ENCODE assay signal across 10 mouse cellular contexts in the genomic region with DNA sequence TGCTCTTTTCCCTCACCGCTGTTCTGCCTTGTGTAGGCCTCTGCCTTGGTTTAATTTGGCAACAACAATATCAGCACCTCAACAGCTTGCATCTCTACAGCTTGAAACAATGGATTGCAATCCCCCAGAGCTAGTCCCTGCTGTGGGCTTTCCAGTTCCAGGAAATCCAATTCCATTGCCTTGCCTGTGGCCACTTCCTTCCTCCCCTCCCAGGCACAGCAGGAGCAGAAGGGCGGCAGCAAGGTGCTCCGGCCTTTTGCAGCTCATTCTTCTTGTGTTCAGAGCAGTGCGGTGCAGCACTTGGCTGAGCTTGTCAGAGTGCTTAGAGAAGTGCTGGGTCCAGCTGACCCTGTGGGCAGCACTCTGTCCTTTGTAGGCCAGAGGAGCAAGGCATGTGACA.
A peak's percentile ranks its signal among the peaks of the same experiment; 100 is the strongest.
DNase-seq lines count a peak whose midpoint lies in the region; ATAC-seq lines count a peak whose summit lies in the region.
"Had no signal": no experiment of that assay in that cellular context is flagged by ENCODE, and none has a peak within 500 bp of the region (broad histone marks: within the 10 kb centered on the region; RNA-seq: fewer than 3 reads in every experiment).

No protein-coding gene starts in this region.

- no peaks in the 10 kb centered on the region for H3K9me3 ChIP-seq in kidney, embryonic 14.5 days (ENCODE audit: control insufficient read depth, low read length)
- no peaks in the 10 kb centered on the region for H3K9me3 ChIP-seq in hindbrain, embryonic 11.5 days (ENCODE audit: control insufficient read depth, low read length)
- H3K9me3 ChIP-seq: megakaryocyte, embryonic 14.5 days had no signal

- no peak overlapping the region for H3K27ac ChIP-seq in kidney, embryonic 14.5 days (ENCODE audit: low read depth, low read length)
- H3K27ac ChIP-seq in hindbrain, embryonic 11.5 days (ENCODE audit: low read depth, low read length), result no peak overlapping the region

- peak; percentile 26 for DNase-seq in kidney, adult 11 months
- DNase-seq in cerebellum, postnatal 25 days, result peak; percentile 63 to 65
- peak; percentile 39 to 47 for DNase-seq in heart, postnatal 14 days
- DNase-seq in lung, postnatal 14 days, result peak; percentile 40
- no peak for DNase-seq in B cell, adult 2 months
- DNase-seq in adrenal gland, adult 8-10 months, result no peak
- no peak for DNase-seq in hindbrain, embryonic 11.5 days (ENCODE audit: low spot score)
- DNase-seq: right cerebral cortex, postnatal 4 days had no signal

- H3K9ac ChIP-seq in kidney, embryonic 14.5 days (ENCODE audit: low read depth, low read length), result no peak overlapping the region
- H3K9ac ChIP-seq in hindbrain, embryonic 11.5 days (ENCODE audit: low read depth, low read length), result no peak overlapping the region

- no peaks in the 10 kb centered on the region for H3K4me1 ChIP-seq in kidney, embryonic 14.5 days (ENCODE audit: control insufficient read depth, insufficient read depth, low read length)
- H3K4me1 ChIP-seq in hindbrain, embryonic 11.5 days (replicated peaks; ENCODE audit: control insufficient read depth, insufficient read depth, low read length), result no peaks in the 10 kb centered on the region

- H3K4me2 ChIP-seq in kidney, embryonic 14.5 days (replicated peaks; ENCODE audit: low read depth, low read length), result no peak overlapping the region
- H3K4me2 ChIP-seq in hindbrain, embryonic 11.5 days (replicated peaks; ENCODE audit: low read depth, low read length), result no peak overlapping the region

- intact Hi-C loops in heart, postnatal 14 days (cut with DNase I), result no loop called here

- peaks cover 46% of the 10 kb centered on the region for H3K36me3 ChIP-seq in kidney, embryonic 14.5 days (ENCODE audit: control insufficient read depth, insufficient read depth, low read length)
- peaks cover under 1% of the 10 kb centered on the region; the same call in 1 of the 2 replicates for H3K36me3 ChIP-seq in hindbrain, embryonic 11.5 days (ENCODE audit: control insufficient read depth, insufficient read depth, low read length)

- H3K4me3 ChIP-seq in kidney, embryonic 14.5 days (ENCODE audit: low read length), result no peak overlapping the region
- H3K4me3 ChIP-seq in hindbrain, embryonic 11.5 days (ENCODE audit: low read depth, low read length), result no peak overlapping the region
- H3K4me3 ChIP-seq: megakaryocyte, embryonic 14.5 days had no signal

- 62% methylated on average over 4 of the region's 4 CpGs for WGBS in kidney, embryonic 14.5 days
- 40% methylated on average over 4 of the region's 4 CpGs for WGBS in hindbrain, embryonic 11.5 days

- ATAC-seq in kidney, embryonic 14.5 days (ENCODE audit: low FRiP score, low TSS enrichment), result no peak
- no peak for ATAC-seq in hindbrain, embryonic 11.5 days (ENCODE audit: low FRiP score)

- H3K27me3 ChIP-seq in kidney, embryonic 14.5 days (ENCODE audit: control insufficient read depth, insufficient read depth, low read length), result no peaks in the 10 kb centered on the region
- H3K27me3 ChIP-seq in hindbrain, embryonic 11.5 days (ENCODE audit: control insufficient read depth, insufficient read depth, low read length), result no peaks in the 10 kb centered on the region

Comparison
In these comparisons a context has a peak if more than half of its experiments do, and no peak if none do; other contexts are left out.
1. DNase-seq: peak in kidney, adult 11 months (single experiment), cerebellum, postnatal 25 days (2 of 2), heart, postnatal 14 days (2 of 2) and lung, postnatal 14 days (single experiment); none in B cell, adult 2 months (0 of 2), adrenal gland, adult 8-10 months (single experiment) and hindbrain, embryonic 11.5 days (single experiment).